9 mouse cellular contexts compared by ENCODE assay signal in genomic region chr2:157559858-157560257, GRCm38 (mm10). TPM values are rescaled to one million over a fixed set of nuclear protein-coding genes. Genes with fewer than 3 reads are reported as not detected.
DNase-seq lines count a peak whose midpoint lies in the region; ATAC-seq lines count a peak whose summit lies in the region.
"Had no signal": no experiment of that assay in that cellular context is flagged by ENCODE, and none has a peak within 500 bp of the region (broad histone marks: within the 10 kb centered on the region; RNA-seq: fewer than 3 reads in every experiment).

Nnat (plus strand) TSS chr2:157560078.

- no peak for DNase-seq in heart, postnatal 25 days (ENCODE audit: low spot score)
- DNase-seq in NIH3T3 (ENCODE audit: low read depth): peak; percentile 16
- DNase-seq in embryo, embryonic 11 days: peak; percentile 92
- DNase-seq in liver, embryonic 11.5 days (ENCODE audit: low spot score): peak; percentile 56
- DNase-seq in retina, postnatal 7 days (ENCODE audit: low read depth, low spot score): peak; percentile 70
- DNase-seq in thymus, postnatal 14 days: no peak

- peaks cover 78% of the 10 kb centered on the region for H3K36me3 ChIP-seq in heart, embryonic 13.5 days
- peaks cover 54% of the 10 kb centered on the region for H3K36me3 ChIP-seq in hindbrain, embryonic 15.5 days
- peaks cover 35% of the 10 kb centered on the region for H3K36me3 ChIP-seq in liver, embryonic 11.5 days (ENCODE audit: control insufficient read depth, insufficient read depth, low read length)

- no peak for ATAC-seq in heart, embryonic 13.5 days (ENCODE audit: extremely low read depth, insufficient number of reproducible peaks, low FRiP score, low TSS enrichment)
- ATAC-seq in hindbrain, embryonic 15.5 days (ENCODE audit: low FRiP score, low read depth): peak; percentile 79
- ATAC-seq in liver, embryonic 11.5 days (replicated peaks; ENCODE audit: low FRiP score): no peak

- intact Hi-C loops in heart, postnatal 25 days (cut with DNase I): no loop called here

- 0 out of 2 replicates have a peak within 1 kb of the TSS, but pooled peaks have one; percentile 20 for H3K27ac ChIP-seq in heart, embryonic 13.5 days (replicated peaks)
- peak within 1 kb of the TSS; percentile 91 for H3K27ac ChIP-seq in hindbrain, embryonic 15.5 days (replicated peaks)
- H3K27ac ChIP-seq in liver, embryonic 11.5 days (ENCODE audit: low read depth, low read length): no peak within 1 kb of the TSS

- H3K9me3 ChIP-seq in heart, embryonic 13.5 days: peaks cover 46% of the 10 kb centered on the region
- H3K9me3 ChIP-seq in hindbrain, embryonic 15.5 days: peaks cover 19% of the 10 kb centered on the region; the same call in 1 of the 2 replicates
- peaks cover 15% of the 10 kb centered on the region for H3K9me3 ChIP-seq in liver, embryonic 11.5 days (ENCODE audit: control insufficient read depth, low read length)

- H3K27me3 ChIP-seq in heart, embryonic 13.5 days (replicated peaks): no peaks in the 10 kb centered on the region
- H3K27me3 ChIP-seq in hindbrain, embryonic 15.5 days: no peaks in the 10 kb centered on the region
- H3K27me3 ChIP-seq in liver, embryonic 11.5 days (replicated peaks; ENCODE audit: control insufficient read depth, insufficient read depth, low read length): peaks cover 21% of the 10 kb centered on the region

- H3K4me3 ChIP-seq in heart, embryonic 13.5 days: peak within 1 kb of the TSS; percentile 57
- H3K4me3 ChIP-seq in hindbrain, embryonic 15.5 days: peak within 1 kb of the TSS; percentile 54
- H3K4me3 ChIP-seq in liver, embryonic 11.5 days (ENCODE audit: low read depth, low read length): peak within 1 kb of the TSS; percentile 50

- H3K4me1 ChIP-seq in heart, embryonic 13.5 days: peaks cover 37% of the 10 kb centered on the region
- H3K4me1 ChIP-seq in hindbrain, embryonic 15.5 days (replicated peaks): peaks cover 49% of the 10 kb centered on the region
- H3K4me1 ChIP-seq in liver, embryonic 11.5 days (replicated peaks; ENCODE audit: control insufficient read depth, insufficient read depth, low read length): peaks cover 7% of the 10 kb centered on the region; the same call in 1 of the 2 replicates

- peak within 1 kb of the TSS; percentile 82 for H3K9ac ChIP-seq in heart, embryonic 13.5 days
- peak within 1 kb of the TSS; percentile 75 for H3K9ac ChIP-seq in hindbrain, embryonic 15.5 days
- H3K9ac ChIP-seq in liver, embryonic 11.5 days (ENCODE audit: low read depth, low read length): peak within 1 kb of the TSS; percentile 53

- peak within 1 kb of the TSS; percentile 86 for H3K4me2 ChIP-seq in heart, embryonic 13.5 days
- H3K4me2 ChIP-seq in hindbrain, embryonic 15.5 days: peak within 1 kb of the TSS; percentile 72
- peak within 1 kb of the TSS; percentile 62 for H3K4me2 ChIP-seq in liver, embryonic 11.5 days

- WGBS in heart, embryonic 13.5 days: 39% methylated on average over 27 of the region's 27 CpGs
- WGBS in hindbrain, embryonic 15.5 days: 58% methylated on average over 27 of the region's 27 CpGs
- WGBS in liver, embryonic 11.5 days: 55% methylated on average over 27 of the region's 27 CpGs

RNA-seq across cellular contexts. Expression of gene Nnat, which starts in this region (rescaled TPM):
- 120 and 135 TPM in 2 replicates for polyA plus RNA-seq in heart, embryonic 13.5 days (2015; fragmentation: Nextera tagmentation; extraction: Ambion mirVana)
- total RNA-seq in heart, postnatal 25 days (2021): 1 to 10 TPM in 1 of 2 experiments, under 1 TPM in 1; 0.29 to 1.4 TPM
- 6,864 and 7,318 TPM in 2 replicates for polyA plus RNA-seq in hindbrain, embryonic 15.5 days (2015; fragmentation: Nextera tagmentation; extraction: Ambion mirVana)
- polyA plus RNA-seq in liver, embryonic 11.5 days (2014; fragmentation: Nextera tagmentation; extraction: Ambion mirVana): 143 and 171 TPM in 2 replicates
- total RNA-seq: neutrophil, adult 5-6 weeks had no signal

Comparison
In these comparisons a context has a peak if more than half of its experiments do, and no peak if none do; other contexts are left out.
1. RNA of gene Nnat (polyA plus RNA-seq): 6,864 to 7,318 TPM in hindbrain, embryonic 15.5 days; 143 to 171 TPM in liver, embryonic 11.5 days and 120 to 135 TPM in heart, embryonic 13.5 days; every median in the first group is over 10 times any median in the second.
2. DNase-seq: peak in NIH3T3 (single experiment), embryo, embryonic 11 days (single experiment), liver, embryonic 11.5 days (single experiment) and retina, postnatal 7 days (single experiment); none in heart, postnatal 25 days (single experiment) and thymus, postnatal 14 days (single experiment).
3. Peak in every context shown above with its lines, with median percentiles within 50 percentile points of each other: H3K4me2 ChIP-seq, H3K4me3 ChIP-seq and H3K9ac ChIP-seq.